Mouse (Mus musculus) embryonic facial prominence, embryonic 10.5 days (tissue): Measurements from ENCODE around the gene Pmepa1. TPM values are rescaled to one million over a fixed set of nuclear protein-coding genes. Genes with fewer than 3 reads are reported as not detected.

ENCODE experiments used
- DNase-seq: peaks from one replicate; pipeline ENCODE4 v3.0.0-alpha.2; 2017; ENCODE audit warnings: low spot score
- H3K27ac ChIP-seq: fragments of 300-500 bp; sonication (generic); replicated peaks from 2 replicates; pipeline ENCODE4 v1.5.1; 2016; ENCODE audit warnings: mild to moderate bottlenecking
- H3K27me3 ChIP-seq: fragments of 300-500 bp; sonication (generic); replicated peaks from 2 replicates; pipeline ENCODE4 v1.6.1; 2016; ENCODE audit warnings: low read depth, mild to moderate bottlenecking; ENCODE audit not compliant: poor library complexity, severe bottlenecking
- H3K36me3 ChIP-seq: fragments of 300-500 bp; sonication (generic); replicated peaks from 2 replicates; pipeline ENCODE4 v1.6.1; 2016; ENCODE audit warnings: mild to moderate bottlenecking, moderate library complexity
- H3K4me1 ChIP-seq: fragments of 300-500 bp; sonication (generic); 2 replicates; pipeline ENCODE4 v1.6.1; 2016
- H3K4me3 ChIP-seq: fragments of 300-500 bp; sonication (generic); 2 replicates; pipeline ENCODE4 v1.5.1; 2016; ENCODE audit warnings: mild to moderate bottlenecking, moderate library complexity
- H3K9me3 ChIP-seq: fragments of 300-500 bp; sonication (generic); 2 replicates; pipeline ENCODE4 v1.6.1; 2016; ENCODE audit warnings: mild to moderate bottlenecking
- WGBS: fragments of 180-500 bp; shearing (Covaris S2); methylation state at CpG from one replicate; pipeline ENCODE4 v1.1.7; 2016; 5-methylcytosine and 5-hydroxymethylcytosine counted together
- polyA plus RNA-seq: library from polyadenylated mRNA; unstranded; fragments of >200 nt; fragmentation: Nextera tagmentation; extraction: Ambion mirVana; gene quantifications from 2 replicates; pipeline ENCODE4 v1.2.1, GENCODE M21; 2016

Pmepa1 gene
- polyA plus RNA-seq, 1 experiment from 2014 or later: 2.1 TPM

DNA sequence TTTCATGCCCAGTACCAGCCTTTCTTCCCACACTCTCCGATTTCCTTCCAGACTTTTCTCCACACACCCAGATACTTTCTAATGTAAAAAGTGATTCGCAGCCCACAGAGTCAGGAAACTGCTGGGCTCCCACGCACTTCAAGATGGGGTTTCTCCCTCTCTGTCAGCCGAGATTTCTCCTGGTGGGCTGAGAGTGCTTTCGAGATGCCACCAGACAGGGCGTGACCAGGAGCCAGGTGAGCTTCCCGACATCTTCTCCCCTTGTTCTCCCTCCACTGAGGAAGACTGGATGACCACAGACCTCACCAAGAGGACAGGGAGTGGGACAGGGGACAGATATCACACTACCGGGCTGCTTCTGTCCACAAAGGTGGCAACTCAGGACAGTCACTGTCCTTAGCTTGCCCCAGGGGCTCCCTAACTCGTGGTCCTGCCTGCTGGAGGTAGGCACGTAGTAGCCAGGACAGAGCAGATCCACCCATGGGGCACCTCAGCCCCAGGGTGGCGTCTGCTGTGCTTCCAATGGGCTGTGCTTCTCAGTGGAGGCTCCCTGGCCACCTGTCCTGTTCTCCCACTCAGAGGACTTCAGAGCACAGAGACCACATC is 91.8 kb downstream of the Pmepa1 start:
- Histone ChIP-seq H3K27ac (no peak overlapping the region), H3K27me3 (peaks cover 31% of the 10 kb centered on the region), H3K4me3 (no peak overlapping the region), H3K36me3 (no peaks in the 10 kb centered on the region), H3K4me1 (peaks cover 10% of the 10 kb centered on the region), H3K9me3 (no peaks in the 10 kb centered on the region)
- peak; percentile 8 for DNase-seq
- 65% methylated on average over 11 of the region's 11 CpGs for WGBS

DNA sequence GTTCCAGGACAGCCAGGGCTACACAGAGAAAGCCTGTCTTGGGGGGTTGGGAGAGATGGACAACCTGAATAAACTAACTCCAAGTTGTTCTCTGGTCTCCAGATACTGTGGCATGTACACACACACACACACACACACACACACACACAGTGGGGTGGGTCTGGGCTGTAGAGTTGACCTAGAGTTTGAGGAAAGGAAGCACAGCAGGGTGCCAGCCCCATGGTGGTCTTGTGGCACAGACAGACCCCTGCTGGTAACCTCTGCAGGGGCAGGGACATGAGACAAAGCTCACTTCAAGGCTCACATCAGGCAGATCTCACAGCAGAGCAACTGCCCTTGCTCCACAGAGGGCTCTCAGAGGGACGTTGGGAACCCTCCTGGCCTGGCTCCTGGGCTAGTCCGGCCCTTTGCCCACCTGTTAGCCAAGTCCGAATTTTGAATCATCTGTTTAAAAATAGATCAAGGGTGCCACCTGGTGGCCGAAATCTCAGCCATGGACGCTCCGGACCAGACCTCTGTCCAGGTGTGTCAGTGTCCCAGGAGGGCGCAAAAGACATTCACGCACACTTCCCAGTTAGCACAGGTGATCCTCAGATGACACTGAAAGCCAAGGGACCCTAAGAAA is 92.4 kb downstream of the Pmepa1 start:
- Histone ChIP-seq H3K4me1 (peaks cover 10% of the 10 kb centered on the region), H3K9me3 (no peaks in the 10 kb centered on the region), H3K27me3 (peaks cover 31% of the 10 kb centered on the region), H3K36me3 (no peaks in the 10 kb centered on the region), H3K27ac (no peak overlapping the region), H3K4me3 (no peak overlapping the region)
- WGBS: 11% methylated on average over 8 of the region's 8 CpGs
- peak; percentile 76 for DNase-seq

DNA sequence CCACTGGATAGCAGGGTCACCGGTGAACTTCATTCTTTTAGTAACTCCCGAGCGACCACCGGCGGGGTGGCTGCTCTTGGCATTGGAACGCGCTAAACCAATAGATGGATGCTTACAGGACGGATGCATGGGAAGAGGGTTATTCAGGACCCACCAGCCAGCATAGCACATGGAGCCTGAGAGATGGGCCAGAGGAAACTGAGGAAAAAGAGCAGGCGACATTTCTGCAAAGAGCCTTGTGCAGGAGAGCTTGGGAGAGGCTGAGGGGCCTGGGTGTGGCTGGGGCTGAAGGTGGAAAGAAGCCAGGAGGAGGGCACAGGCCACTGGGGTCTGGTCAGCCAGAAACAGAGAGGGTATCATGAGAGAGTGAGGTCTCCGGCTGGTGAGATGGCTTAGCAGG is 93.0 kb downstream of the Pmepa1 start:
- WGBS: 91% methylated on average over 10 of the region's 10 CpGs
- Histone ChIP-seq H3K27ac (no peak overlapping the region), H3K4me1 (peaks cover 10% of the 10 kb centered on the region), H3K36me3 (no peaks in the 10 kb centered on the region), H3K9me3 (no peaks in the 10 kb centered on the region), H3K4me3 (no peak overlapping the region), H3K27me3 (peaks cover 31% of the 10 kb centered on the region)
- peak; percentile 6 for DNase-seq

DNA sequence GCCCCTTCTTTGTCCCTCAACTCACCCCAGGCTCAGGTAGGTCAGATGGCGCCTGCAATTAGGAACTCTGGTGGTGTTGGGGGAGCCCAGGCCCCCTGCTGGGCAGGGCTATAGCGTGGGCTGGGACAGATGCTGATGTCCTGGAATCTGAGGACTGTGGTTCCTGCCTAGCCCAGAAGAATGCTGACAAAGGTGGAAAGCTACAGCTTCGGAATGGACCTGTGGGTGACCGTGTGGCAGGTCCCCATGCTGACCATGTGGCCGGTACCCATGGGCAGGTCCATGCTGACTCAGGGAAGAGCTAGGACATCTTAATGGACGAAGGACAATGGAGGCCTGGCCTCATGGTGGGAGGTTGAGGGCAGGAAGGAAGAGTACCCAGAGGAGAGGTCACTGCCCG is 93.5 kb downstream of the Pmepa1 start:
- Histone ChIP-seq H3K9me3 (no peaks in the 10 kb centered on the region), H3K27ac (no peak overlapping the region), H3K4me1 (peaks cover 10% of the 10 kb centered on the region), H3K27me3 (peaks cover 31% of the 10 kb centered on the region), H3K36me3 (no peaks in the 10 kb centered on the region), H3K4me3 (no peak overlapping the region)
- DNase-seq: no peak
- 77% methylated on average over 7 of the region's 7 CpGs for WGBS

DNA sequence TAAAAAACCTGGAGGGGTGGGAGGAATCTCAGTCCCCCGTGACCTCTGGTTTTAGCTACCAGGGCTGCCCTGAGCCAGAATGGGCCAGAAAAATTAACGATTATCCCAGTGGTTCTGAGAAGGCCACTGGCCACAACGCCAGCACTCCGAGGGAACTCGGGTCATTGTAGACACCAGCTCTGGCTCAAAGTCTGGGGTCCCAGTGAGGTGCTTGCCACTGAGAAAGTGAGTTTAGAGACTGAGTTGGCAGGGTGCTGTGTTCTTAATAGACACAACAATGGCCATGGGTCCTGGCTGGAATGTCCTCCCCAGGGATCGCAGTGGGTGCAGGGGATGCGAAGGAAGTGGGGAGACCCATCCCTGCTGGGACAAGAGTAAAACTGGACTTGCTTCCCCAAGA is 94.4 kb downstream of the Pmepa1 start:
- DNase-seq: no peak
- Histone ChIP-seq H3K4me3 (no peak overlapping the region), H3K4me1 (peaks cover 4% of the 10 kb centered on the region; the same call in 1 of the 2 replicates), H3K36me3 (no peaks in the 10 kb centered on the region), H3K27me3 (peaks cover 28% of the 10 kb centered on the region), H3K27ac (no peak overlapping the region), H3K9me3 (no peaks in the 10 kb centered on the region)
- WGBS: 87% methylated on average over 7 of the region's 7 CpGs

DNA sequence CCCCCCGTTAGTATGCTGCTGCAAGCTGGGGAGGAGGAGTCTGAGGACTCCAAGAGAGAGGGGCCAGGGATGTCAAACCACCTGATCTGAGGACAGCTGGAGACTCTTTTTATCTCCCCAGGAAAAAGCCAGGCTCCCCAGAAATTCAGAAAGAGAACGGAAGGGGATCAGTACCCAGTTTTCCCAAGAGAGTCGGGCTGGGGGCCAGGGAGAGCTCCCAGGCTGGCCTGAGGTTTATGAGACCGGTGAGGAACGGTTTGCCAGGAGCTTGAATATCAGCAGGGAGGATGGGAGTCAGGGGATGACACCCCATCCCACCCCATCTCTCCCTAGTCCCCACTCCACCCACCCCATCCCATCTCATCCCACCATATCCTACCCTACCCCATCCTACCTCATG is 94.8 kb downstream of the Pmepa1 start:
- no peak overlapping the region for H3K27ac ChIP-seq
- no peaks in the 10 kb centered on the region for H3K36me3 ChIP-seq
- WGBS: 61% methylated on average over 5 of the region's 5 CpGs
- DNase-seq: no peak
- H3K27me3 ChIP-seq: peaks cover 25% of the 10 kb centered on the region
- peaks cover 4% of the 10 kb centered on the region; the same call in 1 of the 2 replicates for H3K4me1 ChIP-seq
- no peaks in the 10 kb centered on the region for H3K9me3 ChIP-seq
- no peak overlapping the region for H3K4me3 ChIP-seq

DNA sequence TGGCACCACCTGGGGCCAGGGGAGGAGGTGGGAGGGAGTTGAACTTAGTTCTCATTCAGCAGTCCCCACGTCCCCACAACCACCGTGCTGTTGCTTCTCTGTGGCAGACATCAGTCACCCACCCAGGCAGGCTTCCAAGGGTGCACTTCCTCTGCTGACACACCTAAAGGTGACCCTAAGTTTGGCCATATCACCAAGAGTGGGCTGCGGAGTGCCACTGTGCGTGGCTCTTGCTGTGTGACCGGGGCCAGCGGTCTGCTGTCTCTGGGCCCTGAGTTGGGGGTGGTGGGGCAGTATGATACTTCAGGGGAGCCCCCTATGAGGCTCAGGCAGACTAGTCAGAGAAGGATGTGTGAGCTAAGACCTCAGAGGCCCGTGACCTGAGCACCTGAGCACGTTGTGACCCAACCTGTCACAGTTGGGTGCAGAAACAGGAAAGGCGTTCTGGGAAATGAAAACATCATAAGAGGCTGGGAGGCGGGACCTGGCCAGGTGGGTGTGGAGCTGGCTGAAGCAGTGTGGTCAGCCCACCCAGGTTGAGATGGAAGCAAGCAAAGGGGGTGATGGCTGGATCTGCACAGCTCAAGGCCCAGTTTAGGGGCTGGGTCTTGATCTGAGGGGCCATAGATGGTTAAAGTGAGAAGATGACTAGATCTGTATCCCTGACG is 95.5 kb downstream of the Pmepa1 start:
- H3K27me3 ChIP-seq: peaks cover 25% of the 10 kb centered on the region
- H3K9me3 ChIP-seq: no peaks in the 10 kb centered on the region
- no peak overlapping the region for H3K27ac ChIP-seq
- H3K36me3 ChIP-seq: no peaks in the 10 kb centered on the region
- H3K4me3 ChIP-seq: no peak overlapping the region
- DNase-seq: peak; percentile 8
- WGBS: 83% methylated on average over 11 of the region's 11 CpGs
- H3K4me1 ChIP-seq: peaks cover 4% of the 10 kb centered on the region; the same call in 1 of the 2 replicates

DNA sequence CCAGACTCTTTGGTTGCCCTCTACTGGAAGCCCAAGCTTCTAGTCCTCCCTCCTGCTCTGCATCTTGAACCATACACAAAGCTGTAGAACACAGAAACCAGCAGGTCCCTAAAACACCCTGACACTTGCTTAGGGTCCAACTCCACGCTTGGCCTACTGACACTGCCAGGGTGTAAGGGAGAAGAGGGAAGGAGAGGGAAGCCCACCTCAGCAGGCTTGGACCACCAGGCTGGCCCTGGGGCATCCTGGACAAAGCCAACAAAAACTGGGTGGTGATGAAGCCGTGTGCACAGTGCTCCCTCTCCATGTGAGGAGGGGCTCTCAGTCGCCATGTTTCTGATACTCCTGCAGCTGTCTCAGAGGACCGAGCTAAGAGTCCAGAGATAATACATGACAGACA is 96.3 kb downstream of the Pmepa1 start:
- no peaks in the 10 kb centered on the region for H3K9me3 ChIP-seq
- H3K27ac ChIP-seq: no peak overlapping the region
- DNase-seq: no peak
- H3K36me3 ChIP-seq: no peaks in the 10 kb centered on the region
- 69% methylated on average over 4 of the region's 4 CpGs for WGBS
- no peak overlapping the region for H3K4me3 ChIP-seq
- H3K27me3 ChIP-seq: peaks cover 20% of the 10 kb centered on the region
- H3K4me1 ChIP-seq: peaks cover 4% of the 10 kb centered on the region; the same call in 1 of the 2 replicates

DNA sequence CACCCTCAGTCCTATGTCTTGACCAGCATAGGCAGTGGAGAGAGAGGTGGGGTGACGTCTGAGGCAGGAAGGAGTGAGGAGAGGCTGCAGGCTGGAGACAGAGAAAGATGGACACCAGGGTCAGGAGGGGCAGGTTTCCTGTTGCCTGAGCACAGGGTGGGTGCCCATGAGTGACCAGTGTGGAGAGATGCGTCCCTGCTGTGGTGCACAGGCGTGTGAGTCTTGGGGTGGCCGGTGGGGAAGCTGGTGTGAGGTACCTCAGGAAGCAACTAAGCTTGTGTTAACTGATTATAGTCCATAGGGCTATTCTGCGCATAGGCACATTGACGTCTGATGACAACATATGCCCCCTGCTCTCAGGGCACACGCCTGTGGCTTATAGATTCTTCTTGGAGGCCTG is 97.3 kb downstream of the Pmepa1 start:
- WGBS: 80% methylated on average over 7 of the region's 7 CpGs
- Histone ChIP-seq H3K36me3 (no peaks in the 10 kb centered on the region), H3K27ac (no peak overlapping the region), H3K9me3 (no peaks in the 10 kb centered on the region), H3K4me1 (peaks cover 11% of the 10 kb centered on the region), H3K27me3 (peaks cover 13% of the 10 kb centered on the region), H3K4me3 (no peak overlapping the region)
- DNase-seq: no peak

DNA sequence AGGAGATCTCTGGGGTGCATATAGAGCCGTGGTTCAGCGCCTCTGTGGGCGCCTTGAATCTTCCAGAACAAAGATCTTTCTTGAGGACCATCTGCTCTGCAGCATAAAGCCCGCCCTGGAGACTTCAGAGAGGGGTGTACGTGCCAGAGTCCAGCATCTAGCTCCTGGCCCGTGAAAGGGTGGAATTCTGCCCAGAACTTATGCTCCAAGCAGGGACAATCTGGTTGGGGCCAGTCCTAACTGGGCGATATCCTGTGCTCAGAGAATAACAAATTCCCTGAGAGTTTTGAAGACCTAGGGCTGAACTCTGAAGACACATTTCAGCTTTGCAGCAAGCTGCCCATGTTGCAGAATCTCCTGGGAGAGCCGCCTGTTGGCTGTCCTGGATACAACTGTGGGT is 98.4 kb downstream of the Pmepa1 start:
- no peaks in the 10 kb centered on the region for H3K36me3 ChIP-seq
- H3K9me3 ChIP-seq: no peaks in the 10 kb centered on the region
- WGBS: 88% methylated on average over 8 of the region's 8 CpGs
- no peak overlapping the region for H3K27ac ChIP-seq
- H3K27me3 ChIP-seq: peaks cover 8% of the 10 kb centered on the region
- DNase-seq: peak; percentile 7
- H3K4me3 ChIP-seq: no peak overlapping the region
- H3K4me1 ChIP-seq: peaks cover 22% of the 10 kb centered on the region

DNA sequence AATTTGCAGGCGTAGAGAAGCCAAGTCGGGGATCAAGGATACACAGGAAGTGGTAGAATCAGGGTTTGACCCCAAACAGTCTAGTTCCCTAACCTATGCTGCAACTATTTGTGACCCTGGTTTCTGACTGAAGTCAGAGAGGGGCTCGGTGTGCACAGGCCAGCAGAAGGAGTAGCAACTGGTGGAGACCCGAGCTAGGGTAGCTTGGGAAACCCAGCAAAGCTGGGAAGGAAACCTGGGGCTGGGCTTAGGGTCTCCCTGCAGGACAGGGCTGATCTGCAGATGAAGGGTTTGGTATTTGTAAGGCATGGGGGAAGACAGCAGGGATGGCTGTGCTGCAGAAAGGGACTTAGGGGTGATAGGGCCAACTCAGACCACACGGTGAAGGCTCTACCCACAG is 98.9 kb downstream of the Pmepa1 start:
- DNase-seq: no peak
- Histone ChIP-seq H3K4me1 (peaks cover 27% of the 10 kb centered on the region), H3K27ac (no peak overlapping the region; the same call in 1 of the 2 replicates), H3K36me3 (no peaks in the 10 kb centered on the region), H3K27me3 (peaks cover 8% of the 10 kb centered on the region), H3K4me3 (no peak overlapping the region), H3K9me3 (no peaks in the 10 kb centered on the region)
- WGBS: 76% methylated on average over 5 of the region's 5 CpGs

DNA sequence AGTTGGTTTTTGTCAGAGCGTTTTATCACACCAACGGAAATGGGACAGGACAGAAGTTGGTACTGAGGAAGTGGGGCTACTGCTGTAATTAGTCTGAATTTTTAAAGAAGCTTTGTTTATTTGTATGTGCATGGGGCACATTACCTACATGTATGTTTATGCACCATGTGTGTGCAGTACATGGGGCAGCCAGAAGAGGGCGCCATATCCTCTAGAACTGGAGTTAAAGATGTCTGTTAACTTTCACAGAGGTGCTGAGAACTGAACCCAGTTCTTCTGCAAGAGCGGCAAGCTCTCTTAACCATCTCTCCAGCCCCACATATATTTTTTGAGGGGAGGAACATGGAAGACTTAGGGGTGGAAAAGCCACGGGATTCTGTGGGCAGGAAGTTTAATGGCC is 100.6 kb downstream of the Pmepa1 start:
- Histone ChIP-seq H3K27me3 (peaks cover 25% of the 10 kb centered on the region), H3K27ac (no peak overlapping the region), H3K4me3 (no peak overlapping the region), H3K36me3 (no peaks in the 10 kb centered on the region), H3K4me1 (peaks cover 39% of the 10 kb centered on the region), H3K9me3 (no peaks in the 10 kb centered on the region)
- 93% methylated on average over 5 of the region's 5 CpGs for WGBS
- DNase-seq: peak; percentile 7

DNA sequence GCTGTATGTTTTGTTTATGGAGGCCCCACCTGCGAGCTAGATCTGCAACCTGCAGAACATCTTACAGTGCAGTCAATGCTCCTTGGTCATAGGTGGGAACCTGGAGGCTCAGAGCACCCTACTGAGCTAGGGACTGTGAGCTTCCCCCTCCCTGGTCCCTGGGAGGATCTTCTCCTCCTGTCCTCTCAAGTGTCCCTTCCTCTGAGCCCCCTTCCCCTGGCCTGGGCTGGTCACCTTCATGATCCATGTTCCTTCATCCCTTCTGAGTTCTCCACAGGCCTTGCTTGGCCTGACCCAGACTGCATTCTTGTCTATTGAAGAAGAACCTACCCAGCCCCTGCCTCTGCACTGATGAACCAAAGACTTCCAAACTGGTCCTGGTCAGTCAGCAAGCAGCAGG is 101.8 kb downstream of the Pmepa1 start:
- Histone ChIP-seq H3K27me3 (peaks cover 37% of the 10 kb centered on the region), H3K36me3 (no peaks in the 10 kb centered on the region), H3K4me1 (peaks cover 39% of the 10 kb centered on the region), H3K27ac (peak overlapping the region; percentile 88), H3K4me3 (peak overlapping the region; percentile 54), H3K9me3 (no peaks in the 10 kb centered on the region)
- 39% methylated on average over 1 of the region's 1 CpGs for WGBS
- no peak for DNase-seq
